Mouse (Mus musculus): Measurements from ENCODE around the gene Dkk3.

- no peak for TF ChIP-seq CTCF (IDR thresholded peaks at IDR 0.05; ENCODE audit: extremely low read depth, insufficient read depth, low read length)
- no peak for TF ChIP-seq POLR2A (IDR thresholded peaks at IDR 0.05; ENCODE audit: extremely low read depth, insufficient read depth, low read length)
Measured at GRCm38 (mm10) chr7:112169955-112170692, 11.3 kb upstream of the Dkk3 start.

Measured in cortical plate, adult 2 months (tissue).